Mouse (Mus musculus): Measurements from ENCODE around the gene Gm5901. TPM values are rescaled to one million over a fixed set of nuclear protein-coding genes. Genes with fewer than 3 reads are reported as not detected.
"Not testable (repeated sequence)": the region's sequence is repeated elsewhere in the genome, so short reads cannot be mapped to it uniquely, and the experiment has no call there.

Gm5901 gene
- polyA plus RNA-seq (2015; fragmentation: Nextera tagmentation; extraction: Ambion mirVana) = not detected in 2 replicates

DNA sequence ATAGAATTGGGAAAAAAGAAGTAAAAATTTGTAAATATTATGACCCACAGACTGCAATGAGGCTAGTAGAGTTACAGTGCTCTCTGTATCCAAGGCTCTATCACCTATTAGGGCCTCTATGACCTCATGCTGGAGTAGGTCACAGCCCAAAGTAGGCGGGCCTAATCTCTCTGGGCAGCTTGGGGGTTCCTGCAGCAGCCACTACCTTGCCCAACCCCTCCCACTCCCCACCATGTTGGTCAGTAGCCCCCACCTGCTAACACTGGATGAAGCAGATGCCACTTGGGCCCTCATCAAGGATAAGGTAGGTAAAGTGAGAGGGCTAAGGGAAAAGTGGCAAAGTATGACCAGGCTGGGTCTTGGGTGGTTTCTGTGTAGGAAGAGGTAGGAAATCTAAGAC, at the start of gene Gm5901:
TSS of gene Gm5901 (plus strand) at position 173 of the 400 bp plus-strand sequence.
- H3K9ac ChIP-seq (ENCODE audit: low read length) = no peak within 1 kb of the TSS
- H3K4me2 ChIP-seq (ENCODE audit: low read depth, low read length) = no peak within 1 kb of the TSS
- H3K9me3 ChIP-seq (replicated peaks; ENCODE audit: control insufficient read depth, low read length) = no peaks in the 10 kb centered on the region
- H3K27ac ChIP-seq (ENCODE audit: low read length) = no peak within 1 kb of the TSS
- H3K27me3 ChIP-seq (ENCODE audit: control insufficient read depth, insufficient read depth, low read length) = no peaks in the 10 kb centered on the region
- ATAC-seq (ENCODE audit: insufficient read depth, low FRiP score) = no peak
- no peaks in the 10 kb centered on the region for H3K4me1 ChIP-seq (ENCODE audit: control insufficient read depth, insufficient read depth, low read length)
- peaks cover 10% of the 10 kb centered on the region; the same call in 1 of the 2 replicates for H3K36me3 ChIP-seq (ENCODE audit: control insufficient read depth, insufficient read depth, low read length)
- no peak within 1 kb of the TSS for H3K4me3 ChIP-seq (replicated peaks; ENCODE audit: low read length)
- WGBS = 90% methylated on average over 1 of the region's 1 CpGs

DNA sequence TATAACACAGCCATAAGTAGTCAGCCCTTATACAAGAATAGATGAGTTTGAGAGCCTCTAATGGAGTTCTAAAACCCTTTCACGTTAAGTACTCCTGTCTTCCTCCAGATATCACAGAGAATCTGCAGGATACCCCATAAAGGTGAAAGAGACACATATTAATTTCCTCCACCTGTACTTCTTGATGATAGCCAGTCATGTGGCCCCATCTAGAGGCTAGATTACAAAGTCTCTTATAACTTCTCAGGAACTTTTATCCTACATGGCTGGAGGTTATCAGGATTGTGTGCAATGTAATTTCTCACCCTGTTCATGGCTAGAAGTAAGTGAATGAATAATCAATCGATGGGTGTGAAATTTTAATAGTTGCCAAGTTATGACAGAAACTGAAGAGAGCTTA, 49.5 kb upstream of the Gm5901 start:
- Histone ChIP-seq H3K4me1 (ENCODE audit: control insufficient read depth, insufficient read depth, low read length) (no peaks in the 10 kb centered on the region), H3K9me3 (replicated peaks; ENCODE audit: control insufficient read depth, low read length) (no peaks in the 10 kb centered on the region), H3K4me2 (ENCODE audit: low read depth, low read length) (no peak overlapping the region), H3K27ac (ENCODE audit: low read length) (no peak overlapping the region), H3K9ac (ENCODE audit: low read length) (no peak overlapping the region), H3K36me3 (ENCODE audit: control insufficient read depth, insufficient read depth, low read length) (no peaks in the 10 kb centered on the region), H3K4me3 (replicated peaks; ENCODE audit: low read length) (no peak overlapping the region), H3K27me3 (ENCODE audit: control insufficient read depth, insufficient read depth, low read length) (no peaks in the 10 kb centered on the region)
- WGBS = 73% methylated on average over 2 of the region's 2 CpGs
- no peak for ATAC-seq (ENCODE audit: insufficient read depth, low FRiP score)

DNA sequence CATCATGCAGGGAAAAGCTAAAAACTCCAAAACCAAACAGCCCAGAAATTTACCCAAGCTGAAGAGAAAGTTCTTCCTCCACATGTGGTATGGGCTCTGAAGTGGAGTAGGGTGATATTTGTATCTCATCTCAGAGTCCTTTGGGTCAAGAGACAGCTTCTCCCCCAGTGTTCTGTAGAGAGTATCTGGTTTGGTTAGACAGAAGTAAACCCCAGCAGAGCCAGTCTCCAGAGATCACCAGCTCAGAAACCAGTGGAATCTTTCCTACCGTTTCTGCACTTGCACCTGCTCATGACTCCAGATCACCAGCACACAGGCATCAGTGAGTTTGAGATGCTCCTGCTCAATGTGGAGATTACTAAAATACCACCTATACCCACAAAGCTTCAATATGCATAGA, 40.8 kb upstream of the Gm5901 start, which contains the start of gene Olfr690:
TSS of gene Olfr690 (minus strand) at position 101 of the 400 bp plus-strand sequence.
- Histone ChIP-seq H3K4me1 (ENCODE audit: control insufficient read depth, insufficient read depth, low read length) (no peaks in the 10 kb centered on the region), H3K36me3 (ENCODE audit: control insufficient read depth, insufficient read depth, low read length) (no peaks in the 10 kb centered on the region), H3K9ac (ENCODE audit: low read length) (no peak within 1 kb of the TSS), H3K4me3 (replicated peaks; ENCODE audit: low read length) (no peak within 1 kb of the TSS), H3K27ac (ENCODE audit: low read length) (no peak within 1 kb of the TSS), H3K27me3 (ENCODE audit: control insufficient read depth, insufficient read depth, low read length) (no peaks in the 10 kb centered on the region), H3K4me2 (ENCODE audit: low read depth, low read length) (no peak within 1 kb of the TSS), H3K9me3 (replicated peaks; ENCODE audit: control insufficient read depth, low read length) (no peaks in the 10 kb centered on the region)
- 85% methylated on average over 1 of the region's 1 CpGs for WGBS
- no peak for ATAC-seq (ENCODE audit: insufficient read depth, low FRiP score)

DNA sequence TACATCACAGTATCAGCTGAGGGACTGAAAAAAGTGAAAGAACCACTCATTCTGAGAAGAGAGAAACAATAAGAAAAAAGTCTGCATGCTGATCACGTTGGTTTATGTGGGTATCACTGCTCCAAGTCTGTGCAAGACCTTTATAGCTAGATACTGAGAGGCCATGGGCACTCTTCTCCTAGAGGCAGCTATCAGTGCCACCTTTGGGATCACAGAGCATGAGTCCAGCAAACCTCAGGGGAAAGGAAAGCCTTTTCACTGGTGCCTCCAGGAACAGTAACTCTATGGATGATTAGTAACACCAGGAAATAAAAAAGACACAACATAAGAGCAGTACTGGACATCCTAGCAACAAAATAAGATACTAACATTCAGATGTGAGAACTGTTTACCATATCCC, 32.7 kb upstream of the Gm5901 start, which contains the start of gene Olfr691:
TSS of gene Olfr691 (minus strand) at position 101 of the 400 bp plus-strand sequence.
- H3K27me3 ChIP-seq (ENCODE audit: control insufficient read depth, insufficient read depth, low read length) = no peaks in the 10 kb centered on the region
- no peak within 1 kb of the TSS for H3K27ac ChIP-seq (ENCODE audit: low read length)
- no peaks in the 10 kb centered on the region for H3K36me3 ChIP-seq (ENCODE audit: control insufficient read depth, insufficient read depth, low read length)
- no peak within 1 kb of the TSS for H3K4me2 ChIP-seq (ENCODE audit: low read depth, low read length)
- WGBS = 50% methylated on average over 1 of the region's 1 CpGs
- no peak for ATAC-seq (ENCODE audit: insufficient read depth, low FRiP score)
- no peak within 1 kb of the TSS for H3K4me3 ChIP-seq (replicated peaks; ENCODE audit: low read length)
- H3K9ac ChIP-seq (ENCODE audit: low read length) = no peak within 1 kb of the TSS
- no peaks in the 10 kb centered on the region for H3K9me3 ChIP-seq (replicated peaks; ENCODE audit: control insufficient read depth, low read length)
- H3K4me1 ChIP-seq (ENCODE audit: control insufficient read depth, insufficient read depth, low read length) = no peaks in the 10 kb centered on the region

DNA sequence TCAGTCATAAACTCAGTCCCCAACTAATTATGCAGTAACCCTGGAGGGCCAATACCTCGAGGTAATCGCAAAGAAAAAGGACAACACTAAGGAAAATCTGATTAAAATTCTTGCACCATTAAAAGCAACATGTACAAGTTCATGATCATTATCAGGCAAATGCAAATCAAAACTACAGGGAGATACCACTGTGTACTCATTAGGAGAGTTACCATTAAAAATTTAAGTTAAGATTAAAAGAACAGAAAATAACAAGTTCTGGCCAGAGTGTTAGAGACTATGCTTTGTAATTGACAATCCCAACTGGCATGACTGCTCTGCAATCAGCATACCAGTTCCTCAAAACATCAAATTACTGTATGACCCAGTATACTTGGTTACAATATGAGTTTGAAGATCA, 32.1 kb upstream of the Gm5901 start:
- H3K4me1 ChIP-seq (ENCODE audit: control insufficient read depth, insufficient read depth, low read length) = no peaks in the 10 kb centered on the region
- no peak overlapping the region for H3K27ac ChIP-seq (ENCODE audit: low read length)
- 74% methylated on average over 2 of the region's 2 CpGs for WGBS
- H3K27me3 ChIP-seq (ENCODE audit: control insufficient read depth, insufficient read depth, low read length) = no peaks in the 10 kb centered on the region
- no peaks in the 10 kb centered on the region for H3K36me3 ChIP-seq (ENCODE audit: control insufficient read depth, insufficient read depth, low read length)
- no peaks in the 10 kb centered on the region for H3K9me3 ChIP-seq (replicated peaks; ENCODE audit: control insufficient read depth, low read length)
- ATAC-seq (ENCODE audit: insufficient read depth, low FRiP score) = no peak
- no peak overlapping the region for H3K9ac ChIP-seq (ENCODE audit: low read length)
- H3K4me3 ChIP-seq (replicated peaks; ENCODE audit: low read length) = no peak overlapping the region
- no peak overlapping the region for H3K4me2 ChIP-seq (ENCODE audit: low read depth, low read length)

DNA sequence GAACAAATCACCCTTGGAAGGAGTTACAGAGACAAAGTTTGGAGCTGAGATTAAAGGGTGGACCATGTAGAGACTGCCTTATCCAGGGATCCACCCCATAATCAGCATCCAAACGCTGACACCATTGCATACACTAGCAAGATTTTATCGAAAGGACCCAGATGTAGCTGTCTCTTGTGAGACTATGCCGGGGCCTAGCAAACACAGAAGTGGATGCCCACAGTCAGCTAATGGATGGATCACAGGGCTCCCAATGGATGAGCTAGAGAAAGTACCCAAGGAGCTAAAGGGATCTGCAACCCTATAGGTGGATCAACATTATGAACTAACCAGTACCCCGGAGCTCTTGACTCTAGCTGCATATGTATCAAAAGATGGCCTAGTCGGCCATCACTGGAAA, 18.8 kb upstream of the Gm5901 start:
- H3K27ac ChIP-seq (ENCODE audit: low read length); H3K4me3 ChIP-seq (replicated peaks; ENCODE audit: low read length); H3K9ac ChIP-seq (ENCODE audit: low read length); H3K9me3 ChIP-seq (replicated peaks; ENCODE audit: control insufficient read depth, low read length); H3K36me3 ChIP-seq (ENCODE audit: control insufficient read depth, insufficient read depth, low read length); H3K27me3 ChIP-seq (ENCODE audit: control insufficient read depth, insufficient read depth, low read length); ATAC-seq (ENCODE audit: insufficient read depth, low FRiP score); H3K4me2 ChIP-seq (ENCODE audit: low read depth, low read length); H3K4me1 ChIP-seq (ENCODE audit: control insufficient read depth, insufficient read depth, low read length): not testable (repeated sequence)
- no CpG with 5 or more reads among the region's 5 CpGs for WGBS

DNA sequence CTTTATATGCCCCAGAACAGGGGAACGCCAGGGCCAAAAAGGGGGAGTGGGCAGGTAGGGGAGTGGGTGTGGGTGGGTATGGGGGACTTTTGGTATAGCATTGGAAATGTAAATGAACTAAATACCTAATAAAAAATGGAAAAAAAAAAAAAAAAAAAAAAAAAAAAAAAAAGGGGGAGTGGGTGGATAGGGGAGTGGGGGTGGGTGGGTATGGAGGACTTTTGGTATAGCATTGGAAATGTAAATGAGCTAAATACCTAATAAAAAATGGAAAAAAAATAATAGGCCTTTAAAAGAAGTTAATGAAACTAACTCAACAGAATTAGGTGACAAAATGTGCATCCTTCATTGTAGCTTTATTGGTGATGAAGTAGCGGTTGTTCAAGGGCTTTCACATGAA, 18.4 kb upstream of the Gm5901 start:
- 94% methylated on average over 1 of the region's 2 CpGs for WGBS
- not testable (repeated sequence) for H3K27me3 ChIP-seq (ENCODE audit: control insufficient read depth, insufficient read depth, low read length); H3K9ac ChIP-seq (ENCODE audit: low read length); H3K27ac ChIP-seq (ENCODE audit: low read length); ATAC-seq (ENCODE audit: insufficient read depth, low FRiP score); H3K36me3 ChIP-seq (ENCODE audit: control insufficient read depth, insufficient read depth, low read length); H3K4me1 ChIP-seq (ENCODE audit: control insufficient read depth, insufficient read depth, low read length); H3K4me3 ChIP-seq (replicated peaks; ENCODE audit: low read length); H3K9me3 ChIP-seq (replicated peaks; ENCODE audit: control insufficient read depth, low read length); H3K4me2 ChIP-seq (ENCODE audit: low read depth, low read length)

DNA sequence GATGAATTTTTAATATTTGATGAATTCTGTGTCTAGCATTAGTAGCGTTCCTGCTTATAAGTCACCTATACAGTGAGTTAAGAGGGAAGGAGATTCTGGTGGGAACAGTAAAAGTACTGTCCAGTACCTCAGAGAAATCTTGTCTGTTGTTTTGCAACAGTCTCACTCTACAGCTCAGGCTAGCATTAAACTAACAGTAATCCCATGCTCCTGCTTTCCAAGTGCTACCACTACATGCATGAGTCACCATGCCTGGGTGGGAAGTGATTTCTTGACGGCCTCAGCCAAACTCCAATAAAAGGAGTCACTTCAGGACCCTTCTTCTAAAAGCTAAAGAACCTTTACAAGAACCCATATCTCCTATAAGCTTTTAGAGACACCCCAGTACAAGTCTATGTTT, 13.1 kb upstream of the Gm5901 start:
- 89% methylated on average over 2 of the region's 2 CpGs for WGBS
- Histone ChIP-seq H3K27ac (ENCODE audit: low read length) (no peak overlapping the region), H3K4me2 (ENCODE audit: low read depth, low read length) (no peak overlapping the region), H3K27me3 (ENCODE audit: control insufficient read depth, insufficient read depth, low read length) (no peaks in the 10 kb centered on the region), H3K4me3 (replicated peaks; ENCODE audit: low read length) (no peak overlapping the region), H3K9ac (ENCODE audit: low read length) (no peak overlapping the region), H3K9me3 (replicated peaks; ENCODE audit: control insufficient read depth, low read length) (no peaks in the 10 kb centered on the region), H3K36me3 (ENCODE audit: control insufficient read depth, insufficient read depth, low read length) (no peaks in the 10 kb centered on the region), H3K4me1 (ENCODE audit: control insufficient read depth, insufficient read depth, low read length) (no peaks in the 10 kb centered on the region)
- no peak for ATAC-seq (ENCODE audit: insufficient read depth, low FRiP score)

DNA sequence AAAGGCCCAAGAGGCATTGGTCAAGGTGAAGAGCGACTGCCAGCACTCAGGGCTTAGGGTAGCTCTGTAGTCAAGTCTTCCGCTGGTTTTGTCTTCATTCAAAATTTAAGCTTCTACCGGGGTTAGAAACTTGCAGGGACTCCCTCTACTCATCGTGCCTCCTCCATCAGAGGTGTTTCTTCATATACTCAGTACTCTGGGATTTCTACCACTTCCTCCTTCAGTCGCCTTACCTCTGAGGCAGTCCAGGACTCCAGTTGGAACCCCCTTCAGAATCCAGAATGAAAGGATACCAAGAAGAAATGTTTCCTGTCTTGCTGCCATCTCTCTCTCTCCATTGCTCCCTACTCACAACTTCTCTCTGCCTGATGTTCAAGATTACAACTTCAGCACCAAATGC, 7.6 kb upstream of the Gm5901 start:
- no peak overlapping the region for H3K4me3 ChIP-seq (replicated peaks; ENCODE audit: low read length)
- H3K27ac ChIP-seq (ENCODE audit: low read length) = no peak overlapping the region
- no peak overlapping the region for H3K9ac ChIP-seq (ENCODE audit: low read length)
- no peak overlapping the region for H3K4me2 ChIP-seq (ENCODE audit: low read depth, low read length)
- H3K4me1 ChIP-seq (ENCODE audit: control insufficient read depth, insufficient read depth, low read length) = no peaks in the 10 kb centered on the region
- no peaks in the 10 kb centered on the region for H3K36me3 ChIP-seq (ENCODE audit: control insufficient read depth, insufficient read depth, low read length)
- ATAC-seq (ENCODE audit: insufficient read depth, low FRiP score) = no peak
- H3K27me3 ChIP-seq (ENCODE audit: control insufficient read depth, insufficient read depth, low read length) = no peaks in the 10 kb centered on the region
- WGBS = 83% methylated on average over 5 of the region's 5 CpGs
- no peaks in the 10 kb centered on the region for H3K9me3 ChIP-seq (replicated peaks; ENCODE audit: control insufficient read depth, low read length)

DNA sequence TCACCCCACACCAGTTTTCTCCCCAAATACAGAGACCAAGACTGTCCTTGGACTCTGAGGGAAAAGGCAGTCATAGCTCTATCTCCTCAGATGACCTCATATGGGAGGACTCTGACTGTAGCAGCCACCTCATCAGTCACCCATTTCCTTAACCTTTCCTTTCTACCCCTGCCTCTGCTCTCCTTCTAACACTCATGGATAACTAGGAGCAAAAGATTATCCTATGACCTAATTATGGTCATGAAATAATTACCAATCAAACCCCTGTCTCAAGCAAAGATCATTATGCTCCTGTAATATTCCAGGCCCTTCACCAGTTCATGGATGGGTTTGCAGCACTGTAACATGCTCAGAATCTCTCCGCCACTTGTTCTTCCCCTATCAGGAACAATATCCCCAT, 6.9 kb upstream of the Gm5901 start, which contains the start of gene Olfr692:
TSS of gene Olfr692 (plus strand) at position 301 of the 400 bp plus-strand sequence.
- WGBS = 93% methylated on average over 1 of the region's 1 CpGs
- no peak within 1 kb of the TSS for H3K9ac ChIP-seq (ENCODE audit: low read length)
- no peaks in the 10 kb centered on the region for H3K27me3 ChIP-seq (ENCODE audit: control insufficient read depth, insufficient read depth, low read length)
- H3K4me1 ChIP-seq (ENCODE audit: control insufficient read depth, insufficient read depth, low read length) = no peaks in the 10 kb centered on the region
- H3K27ac ChIP-seq (ENCODE audit: low read length) = no peak within 1 kb of the TSS
- no peak within 1 kb of the TSS for H3K4me3 ChIP-seq (replicated peaks; ENCODE audit: low read length)
- no peak for ATAC-seq (ENCODE audit: insufficient read depth, low FRiP score)
- no peak within 1 kb of the TSS for H3K4me2 ChIP-seq (ENCODE audit: low read depth, low read length)
- H3K36me3 ChIP-seq (ENCODE audit: control insufficient read depth, insufficient read depth, low read length) = no peaks in the 10 kb centered on the region
- no peaks in the 10 kb centered on the region for H3K9me3 ChIP-seq (replicated peaks; ENCODE audit: control insufficient read depth, low read length)
